Mouse (Mus musculus) limb, embryonic 14.5 days (tissue): ENCODE results near the gene Majin. TPM values are rescaled to one million over a fixed set of nuclear protein-coding genes. Genes with fewer than 3 reads are reported as not detected.

ENCODE experiments used
- ATAC-seq: fragments of 200-750 bp; cut with Nextera tagmentation; 2 replicates; pipeline ENCODE4 v1.8.0; 2017; ENCODE audit warnings: low read depth, moderate number of reproducible peaks, moderate TSS enrichment; ENCODE audit not compliant: low FRiP score
- DNase-seq: peaks from one replicate; pipeline ENCODE4 v3.0.0-alpha.2; 2015; ENCODE audit warnings: low spot score
- H3K27ac ChIP-seq: fragments of 300-500 bp; sonication (generic); replicated peaks from 2 replicates; pipeline ENCODE4 v1.5.1; 2014; ENCODE audit warnings: low read depth, mild to moderate bottlenecking, low read length, moderate library complexity, mixed read lengths
- H3K27me3 ChIP-seq: fragments of 300-500 bp; sonication (generic); 2 replicates; pipeline ENCODE4 v1.6.1; 2014; ENCODE audit warnings: low read length, mixed read lengths; ENCODE audit not compliant: control insufficient read depth, insufficient read depth
- H3K36me3 ChIP-seq: fragments of 300-500 bp; sonication (generic); 2 replicates; pipeline ENCODE4 v1.6.1; 2014; ENCODE audit warnings: mild to moderate bottlenecking, low read length, moderate library complexity, mixed read lengths; ENCODE audit not compliant: control insufficient read depth, insufficient read depth
- H3K4me1 ChIP-seq: fragments of 300-500 bp; sonication (generic); 2 replicates; pipeline ENCODE4 v1.6.1; 2014; ENCODE audit warnings: antibody characterized with exemption, low read length, mixed read lengths; ENCODE audit not compliant: control insufficient read depth, insufficient read depth
- H3K4me2 ChIP-seq: fragments of 300-500 bp; sonication (generic); replicated peaks from 2 replicates; pipeline ENCODE4 v1.6.1; 2014; ENCODE audit warnings: low read depth, mild to moderate bottlenecking, low read length, moderate library complexity; ENCODE audit not compliant: severe bottlenecking
- H3K4me3 ChIP-seq: fragments of 300-500 bp; sonication (generic); replicated peaks from 2 replicates; pipeline ENCODE4 v1.5.1; 2014; ENCODE audit warnings: low read length
- H3K9ac ChIP-seq: fragments of 300-500 bp; sonication (generic); 2 replicates; pipeline ENCODE4 v1.6.1; 2014; ENCODE audit warnings: mild to moderate bottlenecking, low read depth, low read length, moderate library complexity; ENCODE audit not compliant: severe bottlenecking
- H3K9me3 ChIP-seq: fragments of 300-500 bp; sonication (generic); 2 replicates; pipeline ENCODE4 v1.6.1; 2016; ENCODE audit warnings: low read length; ENCODE audit not compliant: control insufficient read depth
- POLR2A ChIP-seq: fragments of 200-500 bp; IDR thresholded peaks from 2 replicates; pipeline ENCODE4 v1.8.0; 2012; ENCODE audit warnings: inconsistent platforms, mild to moderate bottlenecking, moderate library complexity, borderline replicate concordance; ENCODE audit not compliant: insufficient read depth, insufficient read length; ENCODE audit errors: extremely low read depth
- WGBS: fragments of 180-500 bp; shearing (Covaris S2); extraction: QIAGEN DNeasy Blood & Tissue Kit; methylation state at CpG from one replicate; pipeline ENCODE4 v1.1.7; 2014; 5-methylcytosine and 5-hydroxymethylcytosine counted together
- polyA plus RNA-seq, 2 experiments: library from polyadenylated mRNA; depleted of rRNA in 1 of 2; stranded (reverse) in 1 of 2; unstranded in 1 of 2; fragments of >200 nt; fragmentation: Nextera tagmentation in 1 of 2; extraction: Ambion mirVana in 1 of 2; gene quantifications; 2 replicates each; pipeline versions ENCODE4 v1.2.1 to v1.2.3; 2012 to 2014

Gene Majin
- polyA plus RNA-seq, 2 experiments, result 0.05 TPM; not detected in 1

- TF ChIP-seq POLR2A, result no peak
- DNase-seq, result no peak
- Histone ChIP-seq H3K27ac (no peak overlapping the region), H3K9ac (no peak overlapping the region), H3K4me1 (peaks cover 8% of the 10 kb centered on the region), H3K27me3 (no peaks in the 10 kb centered on the region), H3K9me3 (no peaks in the 10 kb centered on the region), H3K4me3 (no peak overlapping the region), H3K4me2 (no peak overlapping the region), H3K36me3 (peaks cover 13% of the 10 kb centered on the region; the same call in 1 of the 2 replicates)
- WGBS, result 62% methylated on average over 1 of the region's 1 CpGs
- no peak for ATAC-seq
Measured at GRCm38 (mm10) chr19:6240136-6240535, 55.9 kb downstream of the Majin start.

GRCm38 (mm10) chr19:6240725-6241124 lies 56.5 kb downstream of the Majin start:
- H3K27ac ChIP-seq, result peak overlapping the region; percentile 44; the same call in 1 of the 2 replicates

GRCm38 (mm10) chr19:6241274-6242107 lies 57.3 kb downstream of the Majin start, which contains the start of gene Atg2a:
Gene Atg2a, plus strand, starts transcription at chr19:6241668.
- Histone ChIP-seq H3K36me3 (peaks cover 23% of the 10 kb centered on the region), H3K4me3 (peak within 1 kb of the TSS; percentile 60), H3K27ac (peak within 1 kb of the TSS; percentile 44; the same call in 1 of the 2 replicates), H3K4me1 (peaks cover 7% of the 10 kb centered on the region), H3K4me2 (peak within 1 kb of the TSS; percentile 58), H3K9ac (peak within 1 kb of the TSS; percentile 62), H3K9me3 (no peaks in the 10 kb centered on the region), H3K27me3 (no peaks in the 10 kb centered on the region)
- DNase-seq (peak; percentile 99), ATAC-seq (peak; percentile 95)
- under 1% methylated on average over 55 of the region's 55 CpGs for WGBS
- TF ChIP-seq POLR2A, result peak; percentile 54; the same call in 1 of the 2 replicates

More at GRCm38 (mm10) chr19:6240725-6241124, 56.5 kb downstream of the Majin start:
- DNase-seq, result no peak
- peaks cover 17% of the 10 kb centered on the region; the same call in 1 of the 2 replicates for H3K36me3 ChIP-seq
- no peaks in the 10 kb centered on the region for H3K27me3 ChIP-seq
- no peak overlapping the region for H3K9ac ChIP-seq
- no peaks in the 10 kb centered on the region for H3K9me3 ChIP-seq
- no peak for TF ChIP-seq POLR2A
- WGBS, result 34% methylated on average over 5 of the region's 5 CpGs
- no peak for ATAC-seq
- H3K4me3 ChIP-seq, result peak overlapping the region; percentile 60
- peaks cover 7% of the 10 kb centered on the region for H3K4me1 ChIP-seq
- H3K4me2 ChIP-seq, result peak overlapping the region; percentile 20; the same call in 1 of the 2 replicates

- H3K9ac ChIP-seq, result peak overlapping the region; percentile 62
- peak overlapping the region; percentile 60 for H3K4me3 ChIP-seq
- DNase-seq, result peak; percentile 12
- H3K4me1 ChIP-seq, result peaks cover 7% of the 10 kb centered on the region
- peaks cover 29% of the 10 kb centered on the region for H3K36me3 ChIP-seq
- no peak overlapping the region for H3K27ac ChIP-seq
- TF ChIP-seq POLR2A, result no peak
- WGBS, result 0% methylated on average over 4 of the region's 4 CpGs
- H3K9me3 ChIP-seq, result no peaks in the 10 kb centered on the region
- no peak for ATAC-seq
- H3K4me2 ChIP-seq, result peak overlapping the region; percentile 58
- H3K27me3 ChIP-seq, result no peaks in the 10 kb centered on the region
Measured at GRCm38 (mm10) chr19:6242281-6242680, 58.1 kb downstream of the Majin start.

- DNase-seq (no peak), ATAC-seq (no peak)
- Histone ChIP-seq H3K9ac (no peak overlapping the region), H3K9me3 (no peaks in the 10 kb centered on the region), H3K4me1 (peaks cover 7% of the 10 kb centered on the region), H3K4me2 (no peak overlapping the region), H3K27ac (no peak overlapping the region), H3K4me3 (no peak overlapping the region), H3K27me3 (no peaks in the 10 kb centered on the region), H3K36me3 (peaks cover 39% of the 10 kb centered on the region)
- no peak for TF ChIP-seq POLR2A
- 89% methylated on average over 5 of the region's 5 CpGs for WGBS
Measured at GRCm38 (mm10) chr19:6243226-6243625, 59.0 kb downstream of the Majin start.
